In the genomic region with DNA sequence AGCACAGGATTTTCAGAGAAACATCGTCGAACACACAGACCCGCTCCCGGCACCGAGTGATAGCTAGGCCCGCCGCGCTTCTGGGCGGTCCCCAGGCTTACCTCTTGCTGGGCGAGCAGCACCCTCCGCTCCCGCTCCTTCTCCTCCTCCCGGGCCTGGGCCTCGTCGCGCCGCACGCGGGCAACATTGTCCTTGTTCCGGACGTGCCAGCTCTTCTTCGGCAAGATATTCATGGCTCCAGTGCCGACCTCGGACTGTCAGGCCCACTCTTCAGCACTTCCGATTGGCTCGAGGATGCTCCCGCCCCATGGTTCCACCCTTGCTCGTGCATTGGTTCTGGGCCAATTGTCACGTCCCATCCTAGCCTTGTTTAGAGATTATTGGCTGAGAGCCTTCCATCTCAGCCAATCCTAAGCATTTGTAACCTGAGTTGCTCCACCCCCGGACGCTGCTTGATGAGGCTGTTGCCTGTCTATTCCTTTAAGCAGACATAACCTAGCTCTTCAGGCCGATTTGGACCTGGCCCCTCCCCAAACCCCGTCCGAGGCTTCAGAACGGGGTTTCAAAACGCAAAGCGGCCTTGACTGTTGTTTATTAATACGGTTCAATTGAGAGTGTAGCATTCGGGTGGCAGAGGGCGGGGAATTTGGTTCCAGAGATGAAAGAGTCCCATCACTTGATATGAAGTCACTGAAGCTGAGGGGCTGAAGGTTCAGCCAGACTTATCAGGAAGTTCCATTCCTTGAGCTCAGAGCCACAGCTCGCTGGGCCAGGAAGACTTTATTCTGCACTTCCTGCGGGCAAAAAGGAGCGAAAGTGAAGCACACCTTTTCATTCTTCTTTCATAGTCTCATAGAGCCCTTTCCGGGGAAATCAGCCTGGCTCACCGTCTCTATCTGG, we compare ENCODE assay signal across 8 mouse cellular contexts. TPM values are rescaled to one million over a fixed set of nuclear protein-coding genes. Genes with fewer than 3 reads are reported as not detected.
DNase-seq lines count a peak whose midpoint lies in the region; ATAC-seq lines count a peak whose summit lies in the region.

A gene (minus strand): TSS at position 626 of the 900 bp plus-strand sequence.

- H3K4me2 ChIP-seq in hindbrain, embryonic 16.5 days (ENCODE audit: low read length): peak within 1 kb of the TSS; percentile 74

- DNase-seq in WW6 (ENCODE audit: low read depth, low spot score): peak; percentile 88
- DNase-seq in cerebellum, postnatal 4 days (ENCODE audit: low spot score in 2 of 2): peak; percentile 81 to 91
- peak; percentile 99 for DNase-seq in gastrocnemius, adult 18-20 months (ENCODE audit: low spot score)
- DNase-seq in left cerebral cortex, adult 18-20 months (ENCODE audit: low spot score in 2 of 2): peak; percentile 96 to 97
- DNase-seq in right cerebral cortex, adult 18-20 months: peak; percentile 98
- DNase-seq in urinary bladder, postnatal 10 days (ENCODE audit: low spot score): peak; percentile 87

- H3K9me3 ChIP-seq in hindbrain, embryonic 16.5 days (ENCODE audit: control insufficient read depth, low read length): no peaks in the 10 kb centered on the region

- no peaks in the 10 kb centered on the region for H3K27me3 ChIP-seq in hindbrain, embryonic 16.5 days (replicated peaks; ENCODE audit: control insufficient read depth, insufficient read depth, low read length)

- peak within 1 kb of the TSS; percentile 76 for H3K4me3 ChIP-seq in hindbrain, embryonic 16.5 days (ENCODE audit: low read length)
- H3K4me3 ChIP-seq in macrophage (ENCODE audit: inconsistent target): peak within 1 kb of the TSS; percentile 79

- peak; percentile 99 for ATAC-seq in hindbrain, embryonic 16.5 days

- H3K36me3 ChIP-seq in hindbrain, embryonic 16.5 days (ENCODE audit: control insufficient read depth, insufficient read depth, low read length): peaks cover 13% of the 10 kb centered on the region
- peaks cover 21% of the 10 kb centered on the region; the same call in 1 of the 2 replicates for H3K36me3 ChIP-seq in macrophage (ENCODE audit: inconsistent target)

- 5% methylated on average over 42 of the region's 45 CpGs for WGBS in hindbrain, embryonic 16.5 days
- WGBS in macrophage (ENCODE audit: missing documents): 3% methylated on average over 45 of the region's 45 CpGs

- peak within 1 kb of the TSS; percentile 84 for H3K27ac ChIP-seq in hindbrain, embryonic 16.5 days (ENCODE audit: low read depth, low read length)
- peak within 1 kb of the TSS; percentile 65 for H3K27ac ChIP-seq in macrophage

- peaks cover 16% of the 10 kb centered on the region for H3K4me1 ChIP-seq in hindbrain, embryonic 16.5 days (ENCODE audit: control insufficient read depth, insufficient read depth, low read depth, low read length)

- peaks cover 23% of the 10 kb centered on the region for H3K79me2 ChIP-seq in macrophage (ENCODE audit: inconsistent target)

- H3K9ac ChIP-seq in hindbrain, embryonic 16.5 days (ENCODE audit: low read depth, low read length): peak within 1 kb of the TSS; percentile 80

RNA-seq across cellular contexts. Expression of the gene that starts here (rescaled TPM):
- total RNA-seq in gastrocnemius, adult 18-20 months (2021): 1 to 10 TPM; 4.6 to 5.6 TPM
- 13.2 and 13.4 TPM in 2 replicates for polyA plus RNA-seq in hindbrain, embryonic 16.5 days (2015; fragmentation: Nextera tagmentation; extraction: Ambion mirVana)
- total RNA-seq in left cerebral cortex, adult 18-20 months (2021): 1 to 10 TPM; 6.7 to 6.8 TPM
- total RNA-seq in macrophage (2018; cell fraction: chromatin; rRNA removed): 10 to 100 TPM in 6 of 26 experiments, 1 to 10 TPM in 20; 3.2 to 15.2 (median 8.5) TPM
- 10 to 100 TPM; 12.0 to 22.7 (median 15.8) TPM for total RNA-seq in macrophage (2018; cell fraction: cytosol; rRNA removed)
- total RNA-seq in macrophage (2018; cell fraction: nucleus; rRNA removed): 10 to 100 TPM in 8 of 26 experiments, 1 to 10 TPM in 18; 4.5 to 12.7 (median 7.7) TPM
- 13.7 to 21.9 TPM (median 15.4 TPM) in 3 replicates for polyA plus RNA-seq in macrophage (2018)

Comparison
In these comparisons a context has a peak if more than half of its experiments do, and no peak if none do; other contexts are left out.
1. Peak in every context shown above with its lines: DNase-seq, ATAC-seq, H3K4me3 ChIP-seq and H3K27ac ChIP-seq.